Mouse (Mus musculus): ENCODE measurements around the gene A26c2.

A26c2 gene

GRCm38 (mm10) chr7:62823573-62823972, at the start of gene A26c2:
Gene A26c2 (minus strand): TSS chr7:62823673.
- DNase-seq (ENCODE audit: low spot score in 2 of 2) = no peak

DNA sequence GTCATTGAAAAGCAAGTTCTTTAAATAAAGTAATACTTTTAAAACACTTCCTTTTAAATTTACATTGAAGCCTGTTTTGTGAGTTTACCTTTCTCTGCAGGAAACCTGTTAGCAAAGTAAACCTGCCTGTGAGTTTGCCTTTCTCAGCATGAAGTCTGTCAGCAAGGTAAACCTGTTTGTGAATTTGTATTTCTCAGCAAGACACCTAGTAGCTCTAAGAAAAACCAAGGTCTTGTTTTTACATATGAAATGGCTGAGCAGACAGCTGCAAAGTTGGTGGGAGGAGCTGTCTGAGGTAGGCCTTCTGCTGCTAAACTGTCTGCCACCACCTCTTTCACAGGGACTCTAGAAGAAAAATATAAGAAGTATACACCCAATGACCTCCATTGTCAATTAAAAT, 28.0 kb upstream of the A26c2 start:
- no peak for DNase-seq (ENCODE audit: low spot score in 2 of 2)

All from spleen, postnatal 14 days (tissue).